Mouse (Mus musculus): Measurements from ENCODE around the gene Tax1bp3.

Tax1bp3 gene

DNA sequence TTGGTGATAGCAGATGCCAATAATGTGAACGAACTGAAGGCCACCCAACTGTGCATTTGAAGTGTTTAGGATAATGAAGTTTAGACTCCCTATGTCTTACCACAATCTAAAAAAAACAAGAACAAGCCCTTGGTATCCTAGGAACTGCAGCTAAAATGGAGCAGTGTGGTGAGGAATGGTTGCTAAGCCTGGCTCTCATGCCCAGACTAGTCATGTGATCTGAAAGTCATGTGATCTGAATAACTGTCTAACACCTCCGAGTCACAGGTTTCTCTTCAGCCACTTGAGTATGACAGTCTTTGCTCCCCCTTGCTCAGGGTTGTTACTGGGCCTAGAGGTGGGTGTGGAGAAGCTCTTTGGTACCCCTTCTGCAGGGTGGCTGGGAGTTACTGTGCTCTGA lies 55.6 kb downstream of the Tax1bp3 start:
- DNase-seq: no peak

All from B cell, adult 2 months (primary cell).